Mouse (Mus musculus) lung, adult 2 months (tissue): ENCODE results near the gene Babam2. TPM values are rescaled to one million over a fixed set of nuclear protein-coding genes. Genes with fewer than 3 reads are reported as not detected.

Experiments used
- DNase-seq: peaks from one replicate; pipeline ENCODE4 v3.0.0; 2022
- H3K4me1 ChIP-seq: fragments of 200-500 bp; 2 replicates; pipeline ENCODE4 v1.6.1; 2011; ENCODE audit warnings: low read length; ENCODE audit not compliant: control insufficient read depth, insufficient read depth
- H3K4me3 ChIP-seq: fragments of 200-500 bp; replicated peaks from 2 replicates; pipeline ENCODE3; 2011; ENCODE audit warnings: low read depth, mild to moderate bottlenecking, control low read depth, low read length; ENCODE audit errors: extremely low read depth
- CTCF ChIP-seq: fragments of 200-500 bp; IDR thresholded peaks from 2 replicates; pipeline ENCODE4 v1.5.1; 2011; ENCODE audit warnings: mild to moderate bottlenecking, low read length, control low read depth; ENCODE audit not compliant: insufficient read depth
- POLR2A ChIP-seq: fragments of 200-500 bp; IDR thresholded peaks from 2 replicates; pipeline ENCODE4 v1.6.1; 2011; ENCODE audit warnings: low read depth, mild to moderate bottlenecking, control low read depth, low read length, borderline replicate concordance; ENCODE audit errors: extremely low read depth
- WGBS: fragments of 180-500 bp; shearing (Covaris S2); methylation state at CpG from one replicate; pipeline ENCODE4 v1.1.7; 2018; 5-methylcytosine and 5-hydroxymethylcytosine counted together
- polyA plus RNA-seq: library from polyadenylated mRNA; depleted of rRNA; stranded (reverse); fragments of >200 nt; gene quantifications from 2 replicates; pipeline ENCODE4 v1.2.3, GENCODE M21; 2012

The Babam2 gene
- polyA plus RNA-seq, 1 experiment = 23.6 TPM

- 79% methylated on average over 3 of the region's 3 CpGs for WGBS
- no peaks in the 10 kb centered on the region for H3K4me1 ChIP-seq
- TF ChIP-seq CTCF = no peak
- no peak for TF ChIP-seq POLR2A
- H3K4me3 ChIP-seq = no peak overlapping the region
- no peak for DNase-seq
Measured at GRCm38 (mm10) chr5:32098691-32099090, 401.2 kb downstream of the Babam2 start.

DNA sequence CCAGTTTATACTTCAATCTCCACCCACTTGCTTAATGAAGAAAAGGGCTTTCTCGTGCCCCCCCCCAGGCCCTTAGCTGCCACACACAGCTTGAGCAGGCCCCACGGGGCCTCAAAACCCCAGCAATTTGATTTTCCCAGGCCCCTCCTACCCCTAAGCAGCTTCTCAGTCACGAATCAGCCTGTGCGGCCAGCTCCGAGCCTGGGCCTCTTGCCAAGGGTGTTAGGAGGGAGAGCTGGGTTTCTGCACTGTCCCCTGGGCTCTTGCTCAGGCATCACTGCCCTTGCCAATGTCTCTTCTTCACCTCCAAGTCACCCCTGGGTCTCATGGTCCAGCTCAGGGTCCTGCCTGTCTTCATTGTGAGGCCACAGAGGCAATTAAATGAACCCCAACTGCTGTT is 405.0 kb downstream of the Babam2 start:
- DNase-seq = no peak
- 38% methylated on average over 5 of the region's 5 CpGs for WGBS

GRCm38 (mm10) chr5:32102971-32103431 is 405.5 kb downstream of the Babam2 start:
- WGBS = 75% methylated on average over 6 of the region's 6 CpGs
- no peak for DNase-seq
- Histone ChIP-seq H3K4me1 (no peaks in the 10 kb centered on the region), H3K4me3 (no peak overlapping the region)
- TF ChIP-seq POLR2A (no peak), CTCF (no peak)

More for the DNA sequence above, 405.0 kb downstream of the Babam2 start:
- no peaks in the 10 kb centered on the region for H3K4me1 ChIP-seq
- no peak for TF ChIP-seq CTCF
- no peak for TF ChIP-seq POLR2A
- H3K4me3 ChIP-seq = no peak overlapping the region

DNA sequence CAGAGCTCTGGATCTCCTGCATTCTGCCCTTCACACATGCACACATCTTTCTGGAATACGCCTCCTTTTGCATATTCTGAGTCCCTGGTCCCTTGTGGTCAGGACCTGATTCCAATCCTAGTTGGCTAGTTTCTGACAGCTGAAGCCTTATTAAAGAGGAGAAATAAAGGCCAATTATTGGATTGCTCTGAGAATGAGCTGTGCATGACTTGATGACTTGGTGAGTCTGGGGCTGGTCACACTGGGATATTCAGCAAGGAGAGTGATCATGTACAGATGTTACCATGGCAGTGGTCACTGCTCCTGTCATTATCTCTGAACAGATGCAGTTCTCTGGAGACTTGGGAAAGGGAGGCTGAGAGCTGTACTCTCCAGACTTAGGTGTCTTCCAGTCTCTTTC is 406.1 kb downstream of the Babam2 start:
- WGBS = 86% methylated on average over 1 of the region's 1 CpGs
- Histone ChIP-seq H3K4me3 (no peak overlapping the region), H3K4me1 (no peaks in the 10 kb centered on the region)
- DNase-seq = no peak
- TF ChIP-seq POLR2A (no peak), CTCF (no peak)

GRCm38 (mm10) chr5:32104119-32104990 is 406.9 kb downstream of the Babam2 start:
- no peak for TF ChIP-seq POLR2A
- no peak for TF ChIP-seq CTCF
- WGBS = 77% methylated on average over 12 of the region's 12 CpGs
- H3K4me3 ChIP-seq = no peak overlapping the region
- no peaks in the 10 kb centered on the region for H3K4me1 ChIP-seq
- no peak for DNase-seq

- H3K4me3 ChIP-seq = no peak overlapping the region
- H3K4me1 ChIP-seq = no peaks in the 10 kb centered on the region
- TF ChIP-seq CTCF = no peak
- TF ChIP-seq POLR2A = no peak
- DNase-seq = no peak
- 76% methylated on average over 5 of the region's 5 CpGs for WGBS
Measured at GRCm38 (mm10) chr5:32106473-32107140, 409.1 kb downstream of the Babam2 start.

- H3K4me3 ChIP-seq = no peak overlapping the region
- DNase-seq = no peak
- H3K4me1 ChIP-seq = no peaks in the 10 kb centered on the region
- no peak for TF ChIP-seq CTCF
- TF ChIP-seq POLR2A = no peak
- 46% methylated on average over 4 of the region's 4 CpGs for WGBS
Measured at GRCm38 (mm10) chr5:32110651-32111050, 413.2 kb downstream of the Babam2 start.

- no peak overlapping the region for H3K4me3 ChIP-seq
- 68% methylated on average over 7 of the region's 7 CpGs for WGBS
- TF ChIP-seq CTCF = no peak
- no peak for TF ChIP-seq POLR2A
- no peaks in the 10 kb centered on the region for H3K4me1 ChIP-seq
- DNase-seq = no peak
Measured at GRCm38 (mm10) chr5:32112206-32112916, 414.9 kb downstream of the Babam2 start.

DNA sequence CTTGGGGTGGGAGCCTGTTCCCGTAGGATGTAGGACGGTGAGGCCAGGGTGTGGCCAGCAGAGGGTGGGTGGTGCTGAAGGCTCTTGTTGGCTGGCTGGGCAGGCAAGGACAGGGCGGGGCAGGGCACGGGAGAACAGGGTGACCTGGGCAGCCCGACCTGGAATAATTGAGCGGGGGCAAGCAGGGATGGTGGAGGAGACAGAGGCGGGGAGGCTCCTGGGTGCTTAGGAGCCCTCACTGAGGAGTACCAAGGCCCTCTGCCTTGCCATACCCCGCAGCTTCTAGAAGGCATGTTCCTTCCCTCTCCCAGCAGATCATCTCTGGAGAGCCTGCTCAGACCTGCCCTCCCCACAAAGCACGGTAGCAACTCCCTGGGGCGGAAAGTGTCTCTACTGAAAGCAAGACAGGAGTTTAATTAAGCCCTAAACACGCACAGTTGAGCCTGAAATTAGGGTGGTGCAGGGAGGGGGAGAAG is 423.5 kb downstream of the Babam2 start:
- TF ChIP-seq CTCF (no peak), POLR2A (no peak)
- Histone ChIP-seq H3K4me3 (no peak overlapping the region), H3K4me1 (no peaks in the 10 kb centered on the region)
- no peak for DNase-seq
- WGBS = 46% methylated on average over 11 of the region's 11 CpGs

DNA sequence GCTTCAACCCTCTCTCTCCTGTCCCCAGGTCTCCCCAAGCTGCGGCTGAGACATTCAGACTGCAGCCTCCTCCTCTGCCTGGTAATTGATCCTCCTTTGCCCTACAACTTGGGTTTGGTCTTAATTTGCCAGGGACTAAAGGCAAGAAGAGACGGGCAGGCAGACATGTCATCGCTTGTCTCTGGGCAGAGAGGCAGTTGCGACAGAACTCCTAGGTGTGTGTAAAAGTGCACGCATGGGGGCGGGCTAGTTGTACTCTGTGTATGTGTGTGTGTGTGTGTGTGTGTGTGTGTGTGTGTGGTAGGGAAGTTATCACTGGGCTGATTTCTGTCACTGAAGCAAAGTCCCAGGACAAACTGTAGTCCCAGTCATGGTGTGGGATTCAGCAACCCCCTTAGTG is 424.5 kb downstream of the Babam2 start:
- no peak for TF ChIP-seq POLR2A
- DNase-seq = no peak
- 86% methylated on average over 6 of the region's 6 CpGs for WGBS
- Histone ChIP-seq H3K4me3 (no peak overlapping the region), H3K4me1 (no peaks in the 10 kb centered on the region)
